Mouse (Mus musculus): ENCODE data around the gene Polr2e. TPM values are rescaled to one million over a fixed set of nuclear protein-coding genes. Genes with fewer than 3 reads are reported as not detected.

Polr2e gene
- polyA plus RNA-seq, 1 experiment = 78.3 TPM

GRCm38 (mm10) chr10:80032799-80033480 is 6.7 kb downstream of the Polr2e start:
- Histone ChIP-seq H3K4me3 (ENCODE audit: insufficient read depth, low read depth, low read length) (no peak overlapping the region), H3K4me1 (ENCODE audit: control insufficient read depth, insufficient read depth, insufficient read length, low read length) (peaks cover 19% of the 10 kb centered on the region), H3K27ac (replicated peaks; ENCODE audit: low read depth, low read length) (peak overlapping the region; percentile 1; the same call in 1 of the 2 replicates)

- H3K4me1 ChIP-seq (ENCODE audit: control insufficient read depth, insufficient read depth, insufficient read length, low read length) = peaks cover 15% of the 10 kb centered on the region; the same call in 1 of the 2 replicates
- H3K4me3 ChIP-seq (ENCODE audit: insufficient read depth, low read depth, low read length) = no peak overlapping the region
- H3K27ac ChIP-seq (replicated peaks; ENCODE audit: low read depth, low read length) = no peak overlapping the region
Observed at GRCm38 (mm10) chr10:80030736-80031135, 8.9 kb downstream of the Polr2e start.

GRCm38 (mm10) chr10:80030191-80030590 is 9.4 kb downstream of the Polr2e start:
- H3K4me1 ChIP-seq (ENCODE audit: control insufficient read depth, insufficient read depth, insufficient read length, low read length) = peaks cover 10% of the 10 kb centered on the region; the same call in 1 of the 2 replicates
- no peak overlapping the region for H3K4me3 ChIP-seq (ENCODE audit: insufficient read depth, low read depth, low read length)
- H3K27ac ChIP-seq (replicated peaks; ENCODE audit: low read depth, low read length) = no peak overlapping the region

- Histone ChIP-seq H3K4me1 (ENCODE audit: control insufficient read depth, insufficient read depth, insufficient read length, low read length) (peaks cover 4% of the 10 kb centered on the region; the same call in 1 of the 2 replicates), H3K27ac (replicated peaks; ENCODE audit: low read depth, low read length) (no peak overlapping the region), H3K4me3 (ENCODE audit: insufficient read depth, low read depth, low read length) (no peak overlapping the region)
Observed at GRCm38 (mm10) chr10:80028521-80028846, 11.1 kb downstream of the Polr2e start.

- Histone ChIP-seq H3K4me1 (ENCODE audit: control insufficient read depth, insufficient read depth, insufficient read length, low read length) (peaks cover 4% of the 10 kb centered on the region; the same call in 1 of the 2 replicates), H3K4me3 (ENCODE audit: insufficient read depth, low read depth, low read length) (no peak overlapping the region), H3K27ac (replicated peaks; ENCODE audit: low read depth, low read length) (no peak overlapping the region)
Observed at GRCm38 (mm10) chr10:80027681-80028520, 11.7 kb downstream of the Polr2e start.

GRCm38 (mm10) chr10:80025889-80026288 is 13.7 kb downstream of the Polr2e start:
- Histone ChIP-seq H3K4me1 (ENCODE audit: control insufficient read depth, insufficient read depth, insufficient read length, low read length) (no peaks in the 10 kb centered on the region; the same call in 1 of the 2 replicates), H3K27ac (replicated peaks; ENCODE audit: low read depth, low read length) (no peak overlapping the region), H3K4me3 (ENCODE audit: insufficient read depth, low read depth, low read length) (no peak overlapping the region)

DNA sequence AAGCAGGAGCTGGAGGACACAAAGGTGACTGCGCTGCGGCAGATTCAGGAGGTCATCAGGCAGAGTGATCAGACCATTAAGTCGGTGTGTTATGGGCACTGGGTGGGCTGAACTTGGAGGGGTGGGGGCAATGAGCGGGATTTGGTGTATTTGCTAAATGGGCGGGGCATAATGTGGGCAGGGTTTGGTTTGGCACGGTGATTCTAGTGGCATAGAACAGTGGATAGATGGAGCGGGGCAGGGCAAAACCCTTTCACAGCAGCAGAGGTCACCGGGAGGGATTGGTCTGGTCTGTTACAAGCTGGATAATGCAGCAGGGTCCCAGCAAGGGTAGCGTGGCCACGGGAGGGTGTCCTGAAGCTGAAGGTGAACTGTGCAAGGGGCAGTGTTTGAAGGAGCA is 14.1 kb downstream of the Polr2e start:
- Histone ChIP-seq H3K4me1 (ENCODE audit: control insufficient read depth, insufficient read depth, insufficient read length, low read length) (no peaks in the 10 kb centered on the region; the same call in 1 of the 2 replicates), H3K4me3 (ENCODE audit: insufficient read depth, low read depth, low read length) (no peak overlapping the region), H3K27ac (replicated peaks; ENCODE audit: low read depth, low read length) (no peak overlapping the region)

DNA sequence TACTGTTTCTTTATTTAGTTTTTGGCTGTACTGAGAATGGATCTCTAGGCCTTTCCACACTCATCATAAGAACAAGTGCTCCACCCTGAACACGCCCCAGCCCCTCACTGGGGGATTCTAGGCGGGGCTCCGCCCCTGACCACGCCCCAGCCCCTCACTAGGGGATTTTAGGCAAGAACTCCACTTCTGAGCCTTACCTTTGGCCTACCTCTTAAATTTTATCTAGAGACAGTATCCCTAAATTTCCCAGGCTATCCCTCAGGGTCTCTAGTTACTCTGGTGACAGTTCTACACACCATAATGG is 14.6 kb downstream of the Polr2e start:
- no peak overlapping the region for H3K27ac ChIP-seq (replicated peaks; ENCODE audit: low read depth, low read length)
- H3K4me1 ChIP-seq (ENCODE audit: control insufficient read depth, insufficient read depth, insufficient read length, low read length) = no peaks in the 10 kb centered on the region; the same call in 1 of the 2 replicates
- H3K4me3 ChIP-seq (ENCODE audit: insufficient read depth, low read depth, low read length) = no peak overlapping the region

DNA sequence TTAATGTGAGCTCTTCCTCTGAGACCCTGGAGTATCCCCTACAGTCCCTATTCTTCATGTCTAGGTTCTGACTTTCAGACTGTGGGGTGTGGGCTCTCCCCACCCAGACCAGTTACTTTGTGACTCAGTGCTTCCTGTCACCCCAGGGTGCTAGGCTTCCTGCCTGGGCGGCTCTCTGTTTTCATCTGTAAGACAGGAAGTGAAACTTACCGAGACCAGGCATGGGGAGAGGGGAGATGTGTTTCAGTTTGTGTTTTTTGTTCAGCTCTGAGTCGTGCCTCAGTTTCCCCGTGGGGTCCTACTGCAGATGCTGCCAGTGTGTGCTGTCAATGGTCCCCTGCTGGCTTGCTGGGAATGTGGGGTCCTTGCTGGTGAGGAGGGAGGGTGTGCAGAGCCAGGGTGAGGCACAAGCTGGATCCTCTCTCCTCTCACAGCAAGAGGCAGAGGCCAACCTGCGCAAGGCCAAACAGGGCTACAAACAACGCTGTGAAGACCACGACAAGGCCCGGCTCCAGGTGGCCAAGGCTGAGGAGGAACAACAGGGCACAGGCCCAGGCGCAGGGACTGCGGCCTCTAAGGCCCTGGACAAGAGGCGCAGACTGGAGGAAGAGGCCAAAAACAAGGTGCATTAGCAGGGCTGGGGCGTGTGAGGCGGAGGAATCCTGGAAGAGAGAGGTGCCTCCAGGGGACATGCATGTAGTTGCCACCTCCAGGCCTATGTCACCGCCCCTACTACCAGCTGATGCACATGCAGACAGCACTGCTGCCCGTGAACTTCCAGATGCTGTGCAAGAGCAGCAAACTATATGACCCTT is 15.2 kb downstream of the Polr2e start:
- peak overlapping the region; percentile 41 for H3K27ac ChIP-seq (replicated peaks; ENCODE audit: low read depth, low read length)

GRCm38 (mm10) chr10:80023758-80024157 is 15.8 kb downstream of the Polr2e start:
- peak overlapping the region; percentile 41 for H3K27ac ChIP-seq (replicated peaks; ENCODE audit: low read depth, low read length)
- H3K4me1 ChIP-seq (ENCODE audit: control insufficient read depth, insufficient read depth, insufficient read length, low read length) = no peaks in the 10 kb centered on the region; the same call in 1 of the 2 replicates
- H3K4me3 ChIP-seq (ENCODE audit: insufficient read depth, low read depth, low read length) = no peak overlapping the region

More for the DNA sequence above, 15.2 kb downstream of the Polr2e start:
- Histone ChIP-seq H3K4me3 (ENCODE audit: insufficient read depth, low read depth, low read length) (no peak overlapping the region), H3K4me1 (ENCODE audit: control insufficient read depth, insufficient read depth, insufficient read length, low read length) (no peaks in the 10 kb centered on the region; the same call in 1 of the 2 replicates)

GRCm38 (mm10) chr10:80022806-80023205 is 16.8 kb downstream of the Polr2e start:
- no peaks in the 10 kb centered on the region; the same call in 1 of the 2 replicates for H3K4me1 ChIP-seq (ENCODE audit: control insufficient read depth, insufficient read depth, insufficient read length, low read length)
- no peak overlapping the region for H3K27ac ChIP-seq (replicated peaks; ENCODE audit: low read depth, low read length)
- no peak overlapping the region for H3K4me3 ChIP-seq (ENCODE audit: insufficient read depth, low read depth, low read length)

DNA sequence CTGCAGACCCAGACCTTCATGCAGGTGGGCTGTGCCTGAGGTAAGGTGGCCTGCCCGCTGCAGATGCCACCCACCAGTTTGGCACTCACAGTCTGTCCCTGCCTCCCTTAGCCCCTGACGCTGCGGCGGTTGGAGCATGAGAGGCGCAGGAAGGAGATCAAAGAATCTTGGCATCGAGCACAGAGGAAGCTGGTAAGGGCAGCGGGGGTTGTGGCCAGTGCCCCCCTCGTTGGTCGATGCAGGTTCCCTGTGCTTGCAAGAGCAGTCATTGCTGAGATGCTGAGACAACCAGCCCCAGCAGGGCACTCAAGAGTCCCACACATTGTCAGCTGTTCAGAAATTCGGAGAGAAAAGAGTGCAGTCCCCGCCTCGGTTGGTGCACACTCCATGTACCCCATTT is 17.4 kb downstream of the Polr2e start:
- Histone ChIP-seq H3K4me1 (ENCODE audit: control insufficient read depth, insufficient read depth, insufficient read length, low read length) (no peaks in the 10 kb centered on the region; the same call in 1 of the 2 replicates), H3K27ac (replicated peaks; ENCODE audit: low read depth, low read length) (no peak overlapping the region), H3K4me3 (ENCODE audit: insufficient read depth, low read depth, low read length) (no peak overlapping the region)

DNA sequence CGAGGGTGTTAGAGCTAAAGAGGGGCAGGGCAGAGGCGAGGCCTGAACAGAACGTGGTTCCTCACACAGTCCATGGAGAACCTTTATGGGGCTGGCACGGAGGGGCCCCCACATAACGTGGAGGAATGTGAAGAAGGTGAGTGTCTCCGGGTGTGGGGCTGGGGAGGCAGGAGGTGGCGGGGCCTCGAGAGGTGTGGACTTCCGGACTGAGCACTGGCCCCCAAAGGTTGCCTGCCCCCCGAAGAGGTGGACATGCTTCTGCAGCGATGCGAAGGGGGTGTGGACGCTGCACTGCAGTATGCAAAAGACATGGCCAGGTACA is 18.3 kb downstream of the Polr2e start:
- Histone ChIP-seq H3K4me3 (ENCODE audit: insufficient read depth, low read depth, low read length) (no peak overlapping the region), H3K27ac (replicated peaks; ENCODE audit: low read depth, low read length) (no peak overlapping the region), H3K4me1 (ENCODE audit: control insufficient read depth, insufficient read depth, insufficient read length, low read length) (no peaks in the 10 kb centered on the region; the same call in 1 of the 2 replicates)

GRCm38 (mm10) chr10:80020603-80021319 is 18.8 kb downstream of the Polr2e start:
- no peaks in the 10 kb centered on the region; the same call in 1 of the 2 replicates for H3K4me1 ChIP-seq (ENCODE audit: control insufficient read depth, insufficient read depth, insufficient read length, low read length)
- H3K27ac ChIP-seq (replicated peaks; ENCODE audit: low read depth, low read length) = no peak overlapping the region
- H3K4me3 ChIP-seq (ENCODE audit: insufficient read depth, low read depth, low read length) = no peak overlapping the region

Measured in brown adipose tissue, adult 24 weeks (tissue).